Mouse (Mus musculus) small intestine, adult 2 months (tissue): Measurements from ENCODE around the gene Tardbp.

Experiments used
- CTCF ChIP-seq: fragments of 200-500 bp; IDR thresholded peaks from 2 replicates; pipeline ENCODE4 v1.5.1; 2012; ENCODE audit warnings: low read depth, mild to moderate bottlenecking, control low read depth, inconsistent platforms, low read length, moderate library complexity, mixed read lengths; ENCODE audit not compliant: insufficient replicate concordance, insufficient read length; ENCODE audit errors: extremely low read depth
- POLR2A ChIP-seq: fragments of 200-500 bp; IDR thresholded peaks from 2 replicates; pipeline ENCODE4 v1.6.1; 2012; ENCODE audit warnings: low read depth, mild to moderate bottlenecking, control low read depth, inconsistent platforms, low read length, moderate library complexity

GRCm38 (mm10) chr4:148601871-148602270 is 24.9 kb downstream of the Tardbp start:
- no peak for TF ChIP-seq POLR2A
- TF ChIP-seq CTCF: no peak
